Comparison of ENCODE assay signal across 8 mouse cellular contexts in genomic region chr17:74489901-74490220, GRCm38 (mm10). TPM values are rescaled to one million over a fixed set of nuclear protein-coding genes. Genes with fewer than 3 reads are reported as not detected.
DNase-seq lines count a peak whose midpoint lies in the region; ATAC-seq and TF ChIP-seq lines count a peak whose summit lies in the region.

No protein-coding gene starts in this region.

- intact Hi-C loops in heart, adult 2 months (cut with DNase I): loop anchor here (1.0 to 10.0 kb wide), 2 partner anchors 37 to 115 kb away; no protein-coding TSS in a partner anchor

- peaks cover 16% of the 10 kb centered on the region for H3K36me3 ChIP-seq in heart, adult 2 months (ENCODE audit: control insufficient read depth, insufficient read depth, low read length)
- peaks cover 22% of the 10 kb centered on the region for H3K36me3 ChIP-seq in thymus, adult 2 months (ENCODE audit: control insufficient read depth, insufficient read depth, low read length)
- H3K36me3 ChIP-seq in liver, embryonic 13.5 days: peaks cover 28% of the 10 kb centered on the region

- H3K4me2 ChIP-seq in liver, embryonic 13.5 days: peak overlapping the region; percentile 75

- no peaks in the 10 kb centered on the region for H3K79me2 ChIP-seq in heart, adult 2 months (replicated peaks; ENCODE audit: control insufficient read depth, insufficient read depth, low read length)

- TF ChIP-seq CTCF in heart, adult 2 months (IDR thresholded peaks at IDR 0.05): no peak
- no peak for TF ChIP-seq CTCF in thymus, adult 2 months (IDR thresholded peaks at IDR 0.05; ENCODE audit: borderline replicate concordance, control insufficient read depth, extremely low read depth, insufficient read depth, low read length, poor library complexity)

- no peak for ATAC-seq in liver, embryonic 13.5 days (ENCODE audit: low read depth)

- no peaks in the 10 kb centered on the region for H3K4me1 ChIP-seq in heart, adult 2 months (ENCODE audit: control insufficient read depth, insufficient read depth, low read length)
- H3K4me1 ChIP-seq in thymus, adult 2 months (replicated peaks; ENCODE audit: control insufficient read depth, insufficient read depth, low read length): no peaks in the 10 kb centered on the region
- peaks cover 24% of the 10 kb centered on the region for H3K4me1 ChIP-seq in liver, embryonic 13.5 days (replicated peaks)

- under 1% methylated on average over 12 of the region's 12 CpGs for WGBS in heart, adult 2 months
- WGBS in thymus, adult 2 months: under 1% methylated on average over 12 of the region's 12 CpGs
- WGBS in liver, embryonic 13.5 days (ENCODE audit: insufficient replicate concordance): under 1% methylated on average over 12 of the region's 12 CpGs

- no peaks in the 10 kb centered on the region for H3K9me3 ChIP-seq in liver, embryonic 13.5 days (replicated peaks)

- DNase-seq in heart, adult 2 months: no peak
- DNase-seq in heart, adult 9 months (ENCODE audit: low spot score in 2 of 2): no peak
- DNase-seq in thymus, adult 2 months: no peak
- no peak for DNase-seq in thymus, postnatal 10 days (ENCODE audit: low spot score in 2 of 2)
- no peak for DNase-seq in liver, embryonic 13.5 days
- DNase-seq in right cerebral cortex, postnatal 25 days: no peak
- no peak for DNase-seq in T-cell, adult 2 months (ENCODE audit: low spot score)
- DNase-seq in right cerebral cortex, postnatal 36 days (ENCODE audit: low spot score in 2 of 2): no peak

- peak overlapping the region; percentile 70 for H3K4me3 ChIP-seq in heart, adult 2 months
- peak overlapping the region; percentile 60 for H3K4me3 ChIP-seq in thymus, adult 2 months (ENCODE audit: control insufficient read depth, insufficient read depth, low read length)
- peak overlapping the region; percentile 95 for H3K4me3 ChIP-seq in liver, embryonic 13.5 days (replicated peaks)

- no peak for TF ChIP-seq POLR2A in heart, adult 2 months (IDR thresholded peaks at IDR 0.05; ENCODE audit: insufficient read depth, low read depth, low read length)
- no peak for TF ChIP-seq POLR2A in thymus, adult 2 months (IDR thresholded peaks at IDR 0.05; ENCODE audit: control insufficient read depth, extremely low read depth, insufficient read depth, low read length, poor library complexity)

- peak overlapping the region; percentile 93 for H3K9ac ChIP-seq in heart, adult 2 months (ENCODE audit: low read depth, low read length)
- H3K9ac ChIP-seq in liver, embryonic 13.5 days: peak overlapping the region; percentile 97

- TF ChIP-seq EP300 in heart, adult 2 months (IDR thresholded peaks at IDR 0.05; ENCODE audit: insufficient read depth, low read depth, low read length): no peak

- H3K27ac ChIP-seq in heart, adult 2 months: peak overlapping the region; percentile 90
- H3K27ac ChIP-seq in thymus, adult 2 months (ENCODE audit: control insufficient read depth, insufficient read depth, low read length): peak overlapping the region; percentile 14; the same call in 1 of the 2 replicates
- peak overlapping the region; percentile 97 for H3K27ac ChIP-seq in liver, embryonic 13.5 days

- no peaks in the 10 kb centered on the region for H3K27me3 ChIP-seq in heart, adult 2 months (ENCODE audit: control insufficient read depth, insufficient read depth, low read length)
- H3K27me3 ChIP-seq in thymus, adult 2 months (ENCODE audit: control insufficient read depth, insufficient read depth, low read length): no peaks in the 10 kb centered on the region
- 0 out of 2 replicates have a peak, but pooled peaks cover 2% of the 10 kb centered on the region for H3K27me3 ChIP-seq in liver, embryonic 13.5 days

RNA-seq across cellular contexts. Expression of gene Yipf4, which starts 0.6 kb away (rescaled TPM):
- total RNA-seq in heart, adult 2 months (2021): 10 to 100 TPM; 65.9 to 71.1 TPM
- polyA plus RNA-seq in heart, adult 2 months (2012; rRNA removed): 14.6 and 30.2 TPM in 2 replicates
- 95.8 and 168 TPM in 2 replicates for polyA plus RNA-seq in thymus, adult 2 months (2012; rRNA removed)
- 62.4 and 77.0 TPM in 2 replicates for polyA plus RNA-seq in liver, embryonic 13.5 days (2015; fragmentation: Nextera tagmentation; extraction: Ambion mirVana)

RNA-seq across cellular contexts. Expression of gene Nlrc4, which starts 30.9 kb away (rescaled TPM):
- total RNA-seq in heart, adult 2 months (2021): under 1 TPM; 0.27 to 0.39 TPM
- polyA plus RNA-seq in heart, adult 2 months (2012; rRNA removed): 0.12 and 0.23 TPM in 2 replicates
- 0.35 and 0.38 TPM in 2 replicates for polyA plus RNA-seq in thymus, adult 2 months (2012; rRNA removed)
- 0.20 and 0.32 TPM in 2 replicates for polyA plus RNA-seq in liver, embryonic 13.5 days (2015; fragmentation: Nextera tagmentation; extraction: Ambion mirVana)

RNA-seq across cellular contexts. Expression of gene Birc6, which starts 38.2 kb away (rescaled TPM):
- 10 to 100 TPM; 60.5 to 65.9 TPM for total RNA-seq in heart, adult 2 months (2021)
- polyA plus RNA-seq in heart, adult 2 months (2012; rRNA removed): 42.7 and 65.6 TPM in 2 replicates
- polyA plus RNA-seq in thymus, adult 2 months (2012; rRNA removed): 216 and 221 TPM in 2 replicates
- polyA plus RNA-seq in liver, embryonic 13.5 days (2015; fragmentation: Nextera tagmentation; extraction: Ambion mirVana): 38.1 and 43.0 TPM in 2 replicates

Comparison
In these comparisons a context has a peak if more than half of its experiments do, and no peak if none do; other contexts are left out.
1. H3K27ac ChIP-seq: peak in every context shown above with its lines; median percentile 97 in liver, embryonic 13.5 days; 90 in heart, adult 2 months; 14 in thymus, adult 2 months.